Mouse (Mus musculus) G1E (cell line): ENCODE measurements around the gene Nt5dc1. TPM values are rescaled to one million over a fixed set of nuclear protein-coding genes. Genes with fewer than 3 reads are reported as not detected.

Experiments
- ATAC-seq: 2 replicates; pipeline ENCODE4 v1.8.0; 2016; ENCODE audit warnings: mild to moderate bottlenecking; ENCODE audit not compliant: insufficient number of reproducible peaks, poor library complexity, low FRiP score, severe bottlenecking; ENCODE audit errors: extremely low read depth
- DNase-seq: peaks from one replicate; pipeline ENCODE4 v3.0.0; 2012; ENCODE audit warnings: low spot score
- H3K27me3 ChIP-seq: 2 replicates; pipeline ENCODE4 v1.6.1; 2012; ENCODE audit warnings: mild to moderate bottlenecking, low read length, inconsistent platforms; ENCODE audit not compliant: insufficient read depth
- H3K36me3 ChIP-seq: replicated peaks from 2 replicates; pipeline ENCODE3; 2012; ENCODE audit warnings: mild to moderate bottlenecking, inconsistent platforms
- H3K4me1 ChIP-seq: 2 replicates; pipeline ENCODE4 v1.6.1; 2012; ENCODE audit warnings: low read depth, low read length, inconsistent platforms, mixed read lengths; ENCODE audit not compliant: insufficient read depth
- H3K4me3 ChIP-seq: 2 replicates; pipeline ENCODE4 v1.5.1; 2012; ENCODE audit warnings: low read depth, mild to moderate bottlenecking, inconsistent platforms, low read length, moderate library complexity, mixed read lengths
- H3K9me3 ChIP-seq: replicated peaks from 2 replicates; pipeline ENCODE4 v1.6.1; 2012; ENCODE audit warnings: inconsistent platforms
- CTCF ChIP-seq: IDR thresholded peaks from 2 replicates; pipeline ENCODE4 v1.5.1; 2012; ENCODE audit warnings: low read depth, low read length, inconsistent platforms, mixed read lengths
- GATA1 ChIP-seq: IDR thresholded peaks from 2 replicates; pipeline ENCODE4 v1.6.1; 2012; ENCODE audit warnings: borderline replicate concordance, low read length, inconsistent platforms, mixed read lengths
- GATA2 ChIP-seq: IDR thresholded peaks from 2 replicates; pipeline ENCODE4 v1.6.1; 2012; ENCODE audit warnings: low read depth, low read length, inconsistent platforms, borderline replicate concordance
- POLR2AphosphoS5 ChIP-seq: IDR thresholded peaks from 2 replicates; pipeline ENCODE4 v1.6.1; 2012; ENCODE audit warnings: low read depth, low read length, inconsistent platforms; ENCODE audit not compliant: insufficient replicate concordance
- TAL1 ChIP-seq: conservative IDR thresholded peaks from 2 replicates; pipeline ENCODE4 v1.6.1; 2012; ENCODE audit warnings: low read depth, low read length, inconsistent platforms, mixed read lengths
- polyA plus RNA-seq: library from polyadenylated mRNA; stranded (reverse); fragments of >175 nt; gene quantifications from 2 replicates; pipeline ENCODE4 v1.2.3, GENCODE M21; 2012
- total RNA-seq, 2 experiments: library from RNA; stranded (forward) in 1 of 2; stranded (reverse) in 1 of 2; fragments of 200-1000 nt in 1 of 2; fragments of >200 nt in 1 of 2; fragmentation: Nextera tagmentation in 1 of 2; gene quantifications; 2 replicates each; pipeline ENCODE4 v1.2.3; 2014 to 2017

The Nt5dc1 gene
- total and polyA plus RNA-seq, 3 experiments, result 7.6 to 48.8 (median 34.8) TPM

DNA sequence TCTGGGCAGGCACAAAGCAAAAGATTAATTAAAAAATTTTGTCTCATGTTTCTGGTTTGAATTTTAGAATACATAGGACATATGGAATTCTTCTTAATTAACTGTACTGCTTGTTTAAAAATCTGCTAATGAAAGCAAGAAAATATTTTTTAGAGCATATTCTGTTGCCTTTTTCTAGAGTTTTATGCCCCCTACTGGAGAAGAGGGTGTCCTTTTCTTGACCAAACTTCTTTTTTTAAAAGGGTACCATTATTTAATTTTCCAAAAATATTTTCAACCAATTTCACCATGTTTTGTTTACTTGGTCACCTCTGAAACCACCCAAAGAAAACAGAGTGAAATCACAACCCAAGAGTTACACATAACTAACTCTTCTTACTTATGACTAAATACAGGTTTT lies 19.1 kb downstream of the Nt5dc1 start:
- ATAC-seq (no peak), DNase-seq (no peak)
- no peaks in the 10 kb centered on the region for H3K27me3 ChIP-seq
- no peaks in the 10 kb centered on the region for H3K9me3 ChIP-seq
- H3K36me3 ChIP-seq, result peaks cover 77% of the 10 kb centered on the region
- H3K4me3 ChIP-seq, result no peak overlapping the region
- no peaks in the 10 kb centered on the region for H3K4me1 ChIP-seq
- TF ChIP-seq POLR2AphosphoS5, result no peak
- TF ChIP-seq GATA1, result no peak
- TF ChIP-seq TAL1, result no peak
- TF ChIP-seq GATA2, result no peak
- no peak for TF ChIP-seq CTCF

DNA sequence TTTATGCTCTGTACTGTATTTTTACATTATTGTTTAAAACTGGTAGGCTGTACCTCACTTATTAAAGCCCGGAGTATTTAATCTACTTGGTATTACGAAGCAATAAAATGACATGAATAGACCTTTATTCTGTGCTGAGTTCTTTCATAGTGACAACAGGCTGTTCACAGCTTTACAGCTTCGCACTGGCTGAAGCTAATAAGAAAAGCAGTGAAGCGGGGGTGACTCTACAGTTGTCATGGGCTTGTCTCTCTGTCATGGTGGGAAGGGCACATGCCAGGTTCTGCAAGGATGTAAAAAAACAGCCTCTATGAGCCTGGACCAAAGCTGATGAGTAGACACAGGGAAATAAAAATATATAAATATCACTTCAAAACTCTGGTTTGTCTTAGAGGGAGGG lies 21.4 kb downstream of the Nt5dc1 start:
- H3K36me3 ChIP-seq, result peaks cover 69% of the 10 kb centered on the region
- H3K4me3 ChIP-seq, result no peak overlapping the region
- DNase-seq (no peak), ATAC-seq (no peak)
- H3K27me3 ChIP-seq, result no peaks in the 10 kb centered on the region
- TF ChIP-seq GATA2 (no peak), GATA1 (no peak), CTCF (no peak), TAL1 (no peak), POLR2AphosphoS5 (no peak)
- H3K4me1 ChIP-seq, result no peaks in the 10 kb centered on the region
- no peaks in the 10 kb centered on the region for H3K9me3 ChIP-seq

DNA sequence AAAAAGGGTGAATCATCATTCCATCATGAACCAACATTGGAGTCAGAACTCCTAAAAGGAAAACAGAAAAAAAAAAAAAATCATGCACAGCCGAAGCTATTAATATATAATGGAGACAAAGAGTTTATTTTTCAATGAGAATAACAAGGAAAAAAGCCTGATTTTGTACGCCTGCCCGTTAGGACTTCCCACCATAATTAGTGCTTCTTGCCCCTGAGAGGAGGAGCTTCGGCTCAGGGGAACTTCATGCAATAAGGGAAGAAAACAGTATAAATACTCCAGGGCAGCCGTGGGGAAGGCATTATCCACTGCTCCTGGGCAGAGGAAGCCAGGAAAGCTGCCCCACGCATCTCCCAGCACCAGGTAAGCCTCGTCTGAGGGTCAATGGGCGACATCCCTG lies 28.7 kb downstream of the Nt5dc1 start, which contains the start of gene Col10a1:
Col10a1 (plus strand) TSS at position 301 of the 400 bp plus-strand sequence.
- Histone ChIP-seq H3K4me1 (no peaks in the 10 kb centered on the region), H3K9me3 (no peaks in the 10 kb centered on the region), H3K4me3 (no peak within 1 kb of the TSS), H3K27me3 (no peaks in the 10 kb centered on the region), H3K36me3 (peaks cover 45% of the 10 kb centered on the region)
- ATAC-seq (no peak), DNase-seq (no peak)
- TF ChIP-seq CTCF, result no peak
- no peak for TF ChIP-seq POLR2AphosphoS5
- no peak for TF ChIP-seq GATA2
- no peak for TF ChIP-seq TAL1
- no peak for TF ChIP-seq GATA1

DNA sequence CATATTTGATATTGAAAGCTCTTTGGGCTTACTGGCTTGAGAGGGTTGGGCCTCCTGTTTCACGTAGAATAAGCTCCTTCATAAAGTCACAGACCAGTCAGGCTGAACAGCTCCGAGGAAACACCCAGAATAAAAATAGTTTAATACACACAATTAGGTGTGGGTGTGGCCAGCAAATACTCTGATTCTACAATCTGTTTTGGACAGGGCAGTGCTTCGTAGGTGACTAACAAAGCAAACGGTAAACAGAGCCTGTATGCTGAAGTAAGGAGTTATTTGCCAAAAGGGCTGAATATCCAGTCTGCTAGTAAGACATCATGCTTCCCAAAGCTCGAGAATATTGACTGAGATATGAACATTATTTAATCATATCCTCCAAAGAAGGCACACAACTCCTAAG lies 32.7 kb downstream of the Nt5dc1 start:
- Histone ChIP-seq H3K9me3 (no peaks in the 10 kb centered on the region), H3K4me1 (0 out of 2 replicates have a peak, but pooled peaks cover 2% of the 10 kb centered on the region), H3K36me3 (peaks cover 51% of the 10 kb centered on the region), H3K4me3 (no peak overlapping the region), H3K27me3 (no peaks in the 10 kb centered on the region)
- DNase-seq, result no peak
- ATAC-seq, result no peak
- no peak for TF ChIP-seq GATA2
- TF ChIP-seq CTCF, result no peak
- no peak for TF ChIP-seq GATA1
- no peak for TF ChIP-seq TAL1
- no peak for TF ChIP-seq POLR2AphosphoS5

DNA sequence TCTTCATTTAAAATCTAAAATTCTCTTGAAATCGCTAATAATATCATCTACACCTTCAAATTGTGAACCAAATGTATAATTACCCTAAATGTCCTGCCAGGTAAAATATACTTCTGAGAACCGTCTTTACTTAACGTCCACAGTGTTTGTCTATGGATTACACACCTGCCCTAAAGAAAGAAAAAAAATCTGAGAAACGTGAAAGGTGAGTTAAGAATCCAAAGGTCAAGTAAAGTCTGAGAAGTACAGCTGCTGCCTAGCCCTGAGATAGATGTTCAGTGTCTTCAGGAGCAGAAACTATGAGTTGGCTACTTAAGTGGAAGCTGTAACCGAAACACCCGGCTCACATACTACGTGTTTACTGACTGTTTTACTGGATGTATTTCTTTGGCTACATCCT lies 45.0 kb downstream of the Nt5dc1 start:
- Histone ChIP-seq H3K27me3 (no peaks in the 10 kb centered on the region), H3K36me3 (peaks cover 14% of the 10 kb centered on the region), H3K9me3 (no peaks in the 10 kb centered on the region), H3K4me3 (no peak overlapping the region), H3K4me1 (no peaks in the 10 kb centered on the region)
- TF ChIP-seq TAL1 (no peak), GATA2 (no peak), GATA1 (no peak), POLR2AphosphoS5 (no peak), CTCF (no peak)
- ATAC-seq (no peak), DNase-seq (no peak)

DNA sequence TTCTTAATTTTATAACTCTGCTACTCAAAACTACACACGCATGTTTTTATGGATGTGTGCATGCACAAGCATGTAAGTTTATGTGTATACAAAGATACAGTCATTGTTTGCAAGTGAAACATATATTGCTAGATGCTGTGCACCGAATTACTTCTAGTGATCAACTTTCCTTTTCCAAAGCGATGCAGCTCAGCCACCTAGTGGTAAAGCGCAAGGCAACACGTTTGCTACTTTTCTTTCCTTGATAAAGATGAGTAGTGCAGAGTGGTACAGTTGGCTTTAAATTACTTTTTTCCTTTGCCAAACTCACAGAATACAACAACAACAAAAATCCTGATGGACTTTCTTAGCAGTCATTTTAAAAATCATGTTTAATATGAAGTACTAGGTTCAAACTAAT lies 50.2 kb downstream of the Nt5dc1 start:
- Histone ChIP-seq H3K27me3 (no peaks in the 10 kb centered on the region), H3K4me3 (no peak overlapping the region), H3K4me1 (no peaks in the 10 kb centered on the region), H3K36me3 (peaks cover 16% of the 10 kb centered on the region), H3K9me3 (no peaks in the 10 kb centered on the region)
- no peak for DNase-seq
- ATAC-seq, result no peak
- TF ChIP-seq CTCF (no peak), TAL1 (no peak), GATA1 (no peak)

DNA sequence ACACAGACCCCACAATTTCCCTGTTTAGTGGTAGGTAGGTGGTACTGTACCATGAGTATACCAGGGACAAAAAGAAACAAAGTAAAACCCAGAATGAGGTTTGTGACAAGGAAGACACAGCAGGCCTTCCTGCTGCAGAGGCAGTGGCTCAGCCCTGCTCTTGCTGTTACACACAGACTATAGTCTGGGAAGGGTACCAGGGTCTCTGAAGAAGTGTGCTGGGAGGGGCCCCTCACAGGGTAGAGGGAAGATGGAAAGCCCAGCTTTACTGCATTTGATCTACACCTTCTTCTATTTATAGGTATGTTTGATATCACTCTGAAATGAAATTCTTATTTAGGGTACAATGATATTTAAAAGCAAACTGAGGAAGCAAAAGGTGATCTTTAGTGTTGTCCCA lies 54.6 kb downstream of the Nt5dc1 start:
- no peak for DNase-seq
- peaks cover 12% of the 10 kb centered on the region for H3K36me3 ChIP-seq
- H3K4me3 ChIP-seq, result no peak overlapping the region
- no peaks in the 10 kb centered on the region for H3K27me3 ChIP-seq
- no peaks in the 10 kb centered on the region for H3K4me1 ChIP-seq
- no peak for ATAC-seq
- H3K9me3 ChIP-seq, result no peaks in the 10 kb centered on the region
- TF ChIP-seq TAL1, result no peak
- TF ChIP-seq GATA1, result no peak
- no peak for TF ChIP-seq POLR2AphosphoS5
- no peak for TF ChIP-seq GATA2
- no peak for TF ChIP-seq CTCF
